Mouse (Mus musculus) central nervous system, embryonic 14 days (tissue): ENCODE data around the gene Pspn. TPM values are rescaled to one million over a fixed set of nuclear protein-coding genes. Genes with fewer than 3 reads are reported as not detected.

Experiments used
- polyA plus RNA-seq: library from polyadenylated mRNA; depleted of rRNA; stranded (reverse); fragments of >200 nt; gene quantifications from 2 replicates; pipeline ENCODE4 v1.2.3, GENCODE M21; 2012; rRNA removed

Pspn gene
- polyA plus RNA-seq: not detected in 2 replicates

DNA sequence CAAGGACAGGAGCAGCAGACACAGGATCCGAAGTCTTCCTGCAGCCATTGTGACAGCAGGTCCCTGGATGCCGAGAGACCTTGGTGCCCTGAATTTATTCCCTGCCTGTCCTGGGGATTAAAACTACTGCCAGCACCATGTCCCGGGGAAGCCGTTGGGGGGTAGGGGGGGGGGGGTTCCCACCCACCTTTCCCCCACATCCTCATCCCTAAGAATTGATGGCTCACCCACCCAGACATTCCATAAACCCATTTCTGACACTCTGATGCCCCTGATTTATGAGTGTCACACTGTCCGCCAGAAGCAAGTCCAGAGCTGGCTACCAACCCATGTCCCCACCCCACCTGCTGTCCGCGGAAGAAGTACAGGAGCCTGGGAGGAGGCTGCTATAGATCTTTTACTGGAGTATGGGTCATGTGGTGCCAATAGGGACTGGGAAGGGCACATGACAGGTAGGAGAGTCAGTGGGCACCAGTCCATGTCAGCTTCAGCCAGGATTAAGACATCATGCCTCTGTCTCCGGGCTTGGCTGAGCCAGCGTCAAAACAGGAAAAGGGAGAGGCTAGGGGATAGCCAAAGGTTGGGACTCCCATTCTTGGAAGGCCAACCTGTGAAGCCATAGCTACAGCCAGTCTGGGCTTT lies at the start of gene Pspn:
Gene Pspn (minus strand): TSS at position 51 of the 642 bp plus-strand sequence.

GRCm38 (mm10) chr17:57041554-57041953 lies 41.7 kb upstream of the Pspn start, which contains the start of gene Slc25a41:
Gene Slc25a41, minus strand, starts transcription at chr17:57041654.

GRCm38 (mm10) chr17:57030931-57031660 lies 31.3 kb upstream of the Pspn start, which contains the start of gene Khsrp:
Gene Khsrp, minus strand, starts transcription at chr17:57031522.

GRCm38 (mm10) chr17:57011236-57012141 lies 11.7 kb upstream of the Pspn start, which contains the start of the genes Gtf2f1 and Gm17949:
Gene Gtf2f1, minus strand, starts transcription at chr17:57011288.
Gene Gm17949, plus strand, starts transcription at chr17:57011469.

GRCm38 (mm10) chr17:56997029-56997667 lies 2.7 kb downstream of the Pspn start, which contains the start of gene Alkbh7:
Gene Alkbh7, plus strand, starts transcription at chr17:56997339.

GRCm38 (mm10) chr17:56990115-56990746 lies 9.6 kb downstream of the Pspn start, which contains the start of gene Clpp:
Gene Clpp, plus strand, starts transcription at chr17:56990305.

DNA sequence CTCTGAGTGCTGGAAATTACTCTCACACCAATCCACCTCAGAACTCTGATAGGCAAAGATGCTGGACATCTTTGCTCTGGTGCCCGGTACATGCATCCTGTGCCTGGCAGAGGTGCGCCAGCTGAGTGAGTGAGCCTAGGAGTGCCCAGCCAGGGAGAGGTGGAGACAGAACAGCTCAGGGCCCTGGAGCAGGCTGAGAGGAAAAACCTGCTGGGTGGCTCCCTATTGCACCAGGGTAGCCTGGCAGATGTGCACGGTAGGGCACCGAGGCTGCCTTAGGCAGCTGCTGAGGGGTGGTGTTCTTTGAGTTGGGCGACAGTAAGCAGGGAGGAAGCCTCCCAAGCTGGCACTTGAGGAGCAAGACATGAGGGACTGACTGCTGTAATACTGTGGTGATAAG lies 17.8 kb downstream of the Pspn start, which contains the start of gene Acer1:
Gene Acer1 (minus strand): TSS at position 114 of the 400 bp plus-strand sequence.

Other genes with a start within 250 kb of the Pspn start
- 3.6 and 6.1 TPM in 2 replicates for gene Nrtn, start 242.5 kb downstream of the Pspn start, polyA plus RNA-seq
- 150 and 161 TPM in 2 replicates for gene Dus3l, start 235.3 kb downstream of the Pspn start, polyA plus RNA-seq
- gene Prr22, start 229.8 kb downstream of the Pspn start, polyA plus RNA-seq: 3.2 and 3.4 TPM in 2 replicates
- 6.4 and 7.4 TPM in 2 replicates for gene Rfx2, start 169.0 kb downstream of the Pspn start, polyA plus RNA-seq
- not detected in 2 replicates for gene Acsbg2, start 125.6 kb downstream of the Pspn start, polyA plus RNA-seq
- gene 1700061G19Rik, start 124.5 kb downstream of the Pspn start, polyA plus RNA-seq: 0.05 and 0.06 TPM in 2 replicates
- gene Mllt1, start 64.6 kb downstream of the Pspn start, polyA plus RNA-seq: 118 and 125 TPM in 2 replicates
- gene Acer1, start 17.9 kb downstream of the Pspn start, polyA plus RNA-seq: not detected in 2 replicates
- 157 and 168 TPM in 2 replicates for gene Clpp, start 9.7 kb downstream of the Pspn start, polyA plus RNA-seq
- gene Alkbh7, start 2.7 kb downstream of the Pspn start, polyA plus RNA-seq: 28.8 and 30.1 TPM in 2 replicates
- 90.2 and 95.7 TPM in 2 replicates for gene Gtf2f1, start 11.3 kb upstream of the Pspn start, polyA plus RNA-seq
- 0.10 TPM in 1 of 2 replicates, not detected in the other for gene Gm17949, start 11.5 kb upstream of the Pspn start, polyA plus RNA-seq
- 104 and 105 TPM in 2 replicates for gene Khsrp, start 31.5 kb upstream of the Pspn start, polyA plus RNA-seq
- 0.08 and 0.11 TPM in 2 replicates for gene Slc25a41, start 41.6 kb upstream of the Pspn start, polyA plus RNA-seq
- gene Crb3, start 59.1 kb upstream of the Pspn start, polyA plus RNA-seq: 2.0 and 2.4 TPM in 2 replicates
- gene Slc25a23, start 59.8 kb upstream of the Pspn start, polyA plus RNA-seq: 75.6 and 77.7 TPM in 2 replicates
- 5.7 and 5.8 TPM in 2 replicates for gene Dennd1c, start 78.5 kb upstream of the Pspn start, polyA plus RNA-seq
- 179 and 184 TPM in 2 replicates for gene Tubb4a, start 87.8 kb upstream of the Pspn start, polyA plus RNA-seq
- 6.9 and 7.3 TPM in 2 replicates for gene Tnfsf9, start 105.3 kb upstream of the Pspn start, polyA plus RNA-seq
- gene Cd70, start 149.8 kb upstream of the Pspn start, polyA plus RNA-seq: 0.61 and 0.76 TPM in 2 replicates
- 0.04 and 0.10 TPM in 2 replicates for gene Tnfsf14, start 194.2 kb upstream of the Pspn start, polyA plus RNA-seq
- 1.0 and 1.5 TPM in 2 replicates for gene C3, start 228.1 kb upstream of the Pspn start, polyA plus RNA-seq
- gene Gpr108, start 248.4 kb upstream of the Pspn start, polyA plus RNA-seq: 20.5 and 24.5 TPM in 2 replicates
- gene Trip10, start 249.4 kb upstream of the Pspn start, polyA plus RNA-seq: 17.2 and 21.5 TPM in 2 replicates